Mouse (Mus musculus) heart, embryonic 14.5 days (tissue): ENCODE results near the gene Ptprs. TPM values are rescaled to one million over a fixed set of nuclear protein-coding genes. Genes with fewer than 3 reads are reported as not detected.

ENCODE experiments used
- ATAC-seq: fragments of 200-750 bp; cut with Nextera tagmentation; 2 replicates; pipeline ENCODE4 v1.8.0; 2017; ENCODE audit warnings: low read depth, moderate TSS enrichment; ENCODE audit not compliant: insufficient number of reproducible peaks, insufficient read depth, low FRiP score
- H3K27ac ChIP-seq, 2 experiments: fragments of 200-500 bp in 1 of 2; fragments of 300-500 bp in 1 of 2; sonication (generic) in 1 of 2; replicated peaks in 1 of 2; 2 replicates each; pipeline ENCODE4 v1.5.1; 2012 to 2014; ENCODE audit warnings: low read depth in 2 of 2, low read length in 2 of 2, control low read depth in 1 of 2, mild to moderate bottlenecking in 1 of 2, mixed read lengths in 1 of 2; ENCODE audit not compliant: control insufficient read depth in 1 of 2, insufficient read depth in 1 of 2
- H3K27me3 ChIP-seq: fragments of 300-500 bp; sonication (generic); 2 replicates; pipeline ENCODE4 v1.6.1; 2014; ENCODE audit warnings: mild to moderate bottlenecking, low read length, control low read depth; ENCODE audit not compliant: control insufficient read depth, insufficient read depth
- H3K36me3 ChIP-seq: fragments of 300-500 bp; sonication (generic); 2 replicates; pipeline ENCODE4 v1.6.1; 2014; ENCODE audit warnings: mild to moderate bottlenecking, control low read depth, low read length, mixed read lengths; ENCODE audit not compliant: control insufficient read depth, insufficient read depth
- H3K4me1 ChIP-seq, 2 experiments: fragments of 200-500 bp in 1 of 2; fragments of 300-500 bp in 1 of 2; sonication (generic) in 1 of 2; 2 replicates each; pipeline ENCODE4 v1.6.1; 2012 to 2014; ENCODE audit warnings: low read length in 2 of 2, control low read depth in 1 of 2, mixed read lengths in 1 of 2; ENCODE audit not compliant: control insufficient read depth in 2 of 2, insufficient read depth in 2 of 2
- H3K4me2 ChIP-seq: fragments of 300-500 bp; sonication (generic); 2 replicates; pipeline ENCODE4 v1.6.1; 2014; ENCODE audit warnings: mild to moderate bottlenecking, low read length
- H3K4me3 ChIP-seq, 2 experiments: fragments of 200-500 bp in 1 of 2; fragments of 300-500 bp in 1 of 2; sonication (generic) in 1 of 2; 2 replicates each; pipeline ENCODE4 v1.5.1; 2012 to 2014; ENCODE audit warnings: low read length in 2 of 2, mild to moderate bottlenecking in 2 of 2, control low read depth in 1 of 2, low read depth in 1 of 2, moderate library complexity in 1 of 2; ENCODE audit not compliant: control insufficient read depth in 1 of 2, insufficient read depth in 1 of 2
- H3K9ac ChIP-seq: fragments of 300-500 bp; sonication (generic); 2 replicates; pipeline ENCODE4 v1.6.1; 2014; ENCODE audit warnings: mild to moderate bottlenecking, low read length
- H3K9me3 ChIP-seq: fragments of 300-500 bp; sonication (generic); 2 replicates; pipeline ENCODE4 v1.6.1; 2016; ENCODE audit warnings: low read length, control low read depth; ENCODE audit not compliant: control insufficient read depth
- WGBS: fragments of 180-500 bp; shearing (Covaris S2); extraction: QIAGEN DNeasy Blood & Tissue Kit; methylation state at CpG from one replicate; pipeline ENCODE4 v1.1.7; 2014; 5-methylcytosine and 5-hydroxymethylcytosine counted together
- polyA plus RNA-seq: library from polyadenylated mRNA; unstranded; fragments of >200 nt; fragmentation: Nextera tagmentation; extraction: Ambion mirVana; gene quantifications from 2 replicates; pipeline ENCODE4 v1.2.1, GENCODE M21; 2014

Gene Ptprs
- polyA plus RNA-seq, 1 experiment from 2014 or later, result 60.1 TPM

- peaks cover 5% of the 10 kb centered on the region; the same call in 1 of the 2 replicates for H3K27me3 ChIP-seq
- H3K4me3 ChIP-seq, result no peak overlapping the region
- H3K36me3 ChIP-seq, result no peaks in the 10 kb centered on the region
- H3K9ac ChIP-seq, result no peak overlapping the region
- H3K4me2 ChIP-seq, result no peak overlapping the region
- WGBS, result 77% methylated on average over 7 of the region's 7 CpGs
- H3K9me3 ChIP-seq, result peaks cover 48% of the 10 kb centered on the region
- no peak for ATAC-seq
- no peaks in the 10 kb centered on the region for H3K4me1 ChIP-seq
- H3K27ac ChIP-seq, result no peak overlapping the region
Observed at GRCm38 (mm10) chr17:56490438-56491152, 14.3 kb upstream of the Ptprs start.

- no peak for ATAC-seq
Observed at GRCm38 (mm10) chr17:56488028-56488427, 11.7 kb upstream of the Ptprs start.

GRCm38 (mm10) chr17:56487441-56487888 lies 11.2 kb upstream of the Ptprs start:
- Histone ChIP-seq H3K9me3 (peaks cover 19% of the 10 kb centered on the region), H3K9ac (no peak overlapping the region), H3K27ac (no peak overlapping the region), H3K36me3 (no peaks in the 10 kb centered on the region), H3K4me3 (no peak overlapping the region), H3K4me1 (no peaks in the 10 kb centered on the region; a peak in 1 of 4 replicates), H3K4me2 (no peak overlapping the region), H3K27me3 (peaks cover 5% of the 10 kb centered on the region; the same call in 1 of the 2 replicates)
- ATAC-seq, result peak; percentile 47; the same call in 1 of the 2 replicates
- 5% methylated on average over 2 of the region's 16 CpGs for WGBS

More at GRCm38 (mm10) chr17:56488028-56488427, 11.7 kb upstream of the Ptprs start:
- Histone ChIP-seq H3K9me3 (peaks cover 25% of the 10 kb centered on the region), H3K27ac (no peak overlapping the region), H3K4me3 (no peak overlapping the region), H3K4me1 (no peaks in the 10 kb centered on the region; a peak in 1 of 4 replicates), H3K4me2 (no peak overlapping the region), H3K36me3 (no peaks in the 10 kb centered on the region), H3K9ac (no peak overlapping the region), H3K27me3 (peaks cover 5% of the 10 kb centered on the region; the same call in 1 of the 2 replicates)
- 13% methylated on average over 12 of the region's 12 CpGs for WGBS

GRCm38 (mm10) chr17:56485926-56486325 lies 9.6 kb upstream of the Ptprs start:
- Histone ChIP-seq H3K27me3 (peaks cover 9% of the 10 kb centered on the region; the same call in 1 of the 2 replicates), H3K4me2 (no peak overlapping the region), H3K36me3 (no peaks in the 10 kb centered on the region), H3K9ac (no peak overlapping the region), H3K27ac (no peak overlapping the region), H3K9me3 (peaks cover 7% of the 10 kb centered on the region), H3K4me1 (no peaks in the 10 kb centered on the region; a peak in 1 of 4 replicates), H3K4me3 (no peak overlapping the region)
- 90% methylated on average over 9 of the region's 9 CpGs for WGBS
- ATAC-seq, result no peak

- H3K27ac ChIP-seq, result no peak overlapping the region
- no peak overlapping the region for H3K4me2 ChIP-seq
- H3K36me3 ChIP-seq, result no peaks in the 10 kb centered on the region
- WGBS, result 71% methylated on average over 8 of the region's 9 CpGs
- H3K4me1 ChIP-seq, result no peaks in the 10 kb centered on the region; a peak in 1 of 4 replicates
- ATAC-seq, result no peak
- peaks cover 9% of the 10 kb centered on the region; the same call in 1 of the 2 replicates for H3K27me3 ChIP-seq
- no peak overlapping the region for H3K4me3 ChIP-seq
- H3K9ac ChIP-seq, result no peak overlapping the region
- no peaks in the 10 kb centered on the region for H3K9me3 ChIP-seq
Observed at GRCm38 (mm10) chr17:56485118-56485517, 8.8 kb upstream of the Ptprs start.

- H3K9ac ChIP-seq, result no peak overlapping the region
Observed at GRCm38 (mm10) chr17:56482671-56483070, 6.4 kb upstream of the Ptprs start.

GRCm38 (mm10) chr17:56479358-56479757 lies 3.1 kb upstream of the Ptprs start:
- no peak overlapping the region for H3K27ac ChIP-seq
- H3K4me2 ChIP-seq, result no peak overlapping the region
- no peaks in the 10 kb centered on the region for H3K36me3 ChIP-seq
- H3K4me1 ChIP-seq, result peaks cover 12% of the 10 kb centered on the region in 2 experiments
- WGBS, result 17% methylated on average over 6 of the region's 6 CpGs
- H3K9ac ChIP-seq, result no peak overlapping the region
- peaks cover 6% of the 10 kb centered on the region; the same call in 1 of the 2 replicates for H3K9me3 ChIP-seq
- no peak overlapping the region for H3K4me3 ChIP-seq
- peaks cover 9% of the 10 kb centered on the region; the same call in 1 of the 2 replicates for H3K27me3 ChIP-seq
- ATAC-seq, result no peak

More at GRCm38 (mm10) chr17:56482671-56483070, 6.4 kb upstream of the Ptprs start:
- Histone ChIP-seq H3K4me1 (no peaks in the 10 kb centered on the region; a peak in 1 of 4 replicates), H3K27me3 (peaks cover 9% of the 10 kb centered on the region; the same call in 1 of the 2 replicates), H3K9me3 (no peaks in the 10 kb centered on the region), H3K4me2 (no peak overlapping the region), H3K36me3 (no peaks in the 10 kb centered on the region), H3K4me3 (no peak overlapping the region), H3K27ac (no peak overlapping the region)
- WGBS, result 68% methylated on average over 1 of the region's 1 CpGs
- ATAC-seq, result no peak
